Mouse (Mus musculus) hindlimb bud, embryonic 11.5 days (tissue): ENCODE results near the gene Smim9.
"Not testable (repeated sequence)": the region's sequence is repeated elsewhere in the genome, so short reads cannot be mapped to it uniquely, and the experiment has no call there.

ENCODE experiments used
- DNase-seq: peaks from one replicate; pipeline ENCODE4 v3.0.0-alpha.2; 2012; ENCODE audit warnings: low read depth, low spot score; ENCODE audit errors: extremely low spot score

The Smim9 gene

GRCm38 (mm10) chrX:75163670-75164069 lies at the start of gene Smim9:
TSS of gene Smim9 (minus strand) at chrX:75163770.
- no peak for DNase-seq

GRCm38 (mm10) chrX:75155576-75156243 lies 7.9 kb downstream of the Smim9 start:
- no peak for DNase-seq

- no peak for DNase-seq
Observed at GRCm38 (mm10) chrX:75152249-75152648, 11.3 kb downstream of the Smim9 start.

- DNase-seq: no peak
Observed at GRCm38 (mm10) chrX:75150304-75150703, 13.3 kb downstream of the Smim9 start.

GRCm38 (mm10) chrX:75148414-75148813 lies 15.2 kb downstream of the Smim9 start:
- DNase-seq: no peak

- not testable (repeated sequence) for DNase-seq
Observed at GRCm38 (mm10) chrX:75143124-75143555, 20.4 kb downstream of the Smim9 start.

- DNase-seq: no peak
Observed at GRCm38 (mm10) chrX:75138182-75138581, 25.4 kb downstream of the Smim9 start.

GRCm38 (mm10) chrX:75137729-75138128 lies 25.8 kb downstream of the Smim9 start:
- DNase-seq: no peak

GRCm38 (mm10) chrX:75136938-75137337 lies 26.6 kb downstream of the Smim9 start:
- DNase-seq: no peak

- DNase-seq: peak; percentile 18
Observed at GRCm38 (mm10) chrX:75130467-75131160, 33.0 kb downstream of the Smim9 start, which contains the start of gene Mpp1. TSS of gene Mpp1 (minus strand) at chrX:75131016.

- no peak for DNase-seq
Observed at GRCm38 (mm10) chrX:75129474-75129873, 34.1 kb downstream of the Smim9 start.

GRCm38 (mm10) chrX:75128333-75128980 lies 35.1 kb downstream of the Smim9 start:
- no peak for DNase-seq

GRCm38 (mm10) chrX:75126893-75127292 lies 36.7 kb downstream of the Smim9 start:
- DNase-seq: no peak

- DNase-seq: no peak
Observed at GRCm38 (mm10) chrX:75125606-75126005, 38.0 kb downstream of the Smim9 start.

- no peak for DNase-seq
Observed at GRCm38 (mm10) chrX:75115550-75115949, 48.0 kb downstream of the Smim9 start.

GRCm38 (mm10) chrX:75102293-75102692 lies 61.3 kb downstream of the Smim9 start:
- DNase-seq: no peak

- no peak for DNase-seq
Observed at GRCm38 (mm10) chrX:75098799-75099198, 64.8 kb downstream of the Smim9 start.

- DNase-seq: no peak
Observed at GRCm38 (mm10) chrX:75096163-75096770, 67.3 kb downstream of the Smim9 start.
